Mouse (Mus musculus): ENCODE measurements around the gene Gm10100. TPM values are rescaled to one million over a fixed set of nuclear protein-coding genes. Genes with fewer than 3 reads are reported as not detected.
"Not testable (repeated sequence)": the region's sequence is repeated elsewhere in the genome, so short reads cannot be mapped to it uniquely, and the experiment has no call there.

The Gm10100 gene
- polyA plus RNA-seq, 1 experiment from 2014 or later: not detected

GRCm38 (mm10) chr10:77715507-77715906 lies 10.8 kb upstream of the Gm10100 start, which contains the start of gene Gm10142:
TSS of gene Gm10142 (plus strand) at chr10:77715807.
- 74% methylated on average over 1 of the region's 1 CpGs for WGBS
- Histone ChIP-seq H3K4me3 (no peak within 1 kb of the TSS), H3K9ac (no peak within 1 kb of the TSS), H3K36me3 (no peaks in the 10 kb centered on the region), H3K4me1 (replicated peaks) (no peaks in the 10 kb centered on the region), H3K4me2 (no peak within 1 kb of the TSS), H3K9me3 (peaks cover 7% of the 10 kb centered on the region; the same call in 1 of the 2 replicates), H3K27ac (no peak within 1 kb of the TSS), H3K27me3 (no peaks in the 10 kb centered on the region)
- ATAC-seq (ENCODE audit: low FRiP score): no peak

GRCm38 (mm10) chr10:77720299-77720698 lies 6.0 kb upstream of the Gm10100 start, which contains the start of gene Krtap12-1:
TSS of gene Krtap12-1 (plus strand) at chr10:77720599.
- not testable (repeated sequence) for H3K4me1 ChIP-seq (replicated peaks); H3K4me3 ChIP-seq; H3K4me2 ChIP-seq; H3K27ac ChIP-seq; ATAC-seq (ENCODE audit: low FRiP score); H3K9me3 ChIP-seq; H3K27me3 ChIP-seq; H3K36me3 ChIP-seq; H3K9ac ChIP-seq
- WGBS: 83% methylated on average over 1 of the region's 1 CpGs

- Histone ChIP-seq H3K9me3 (peaks cover 5% of the 10 kb centered on the region; the same call in 1 of the 2 replicates), H3K9ac (no peak overlapping the region), H3K4me2 (no peak overlapping the region), H3K4me1 (replicated peaks) (no peaks in the 10 kb centered on the region), H3K4me3 (no peak overlapping the region), H3K36me3 (no peaks in the 10 kb centered on the region), H3K27ac (no peak overlapping the region), H3K27me3 (no peaks in the 10 kb centered on the region)
- no peak for ATAC-seq (ENCODE audit: low FRiP score)
- WGBS: 76% methylated on average over 8 of the region's 8 CpGs
These were observed 1.4 kb upstream of the Gm10100 start for GRCm38 (mm10) chr10:77724855-77725254.

- Histone ChIP-seq H3K4me3 (no peak overlapping the region), H3K9ac (no peak overlapping the region), H3K27ac (no peak overlapping the region), H3K27me3 (no peaks in the 10 kb centered on the region), H3K36me3 (no peaks in the 10 kb centered on the region), H3K9me3 (no peaks in the 10 kb centered on the region), H3K4me1 (replicated peaks) (no peaks in the 10 kb centered on the region), H3K4me2 (no peak overlapping the region)
- no peak for ATAC-seq (ENCODE audit: low FRiP score)
- WGBS: 69% methylated on average over 4 of the region's 4 CpGs
These were observed 2.0 kb downstream of the Gm10100 start for GRCm38 (mm10) chr10:77728280-77728679.

- Histone ChIP-seq H3K4me3 (no peak overlapping the region), H3K9ac (no peak overlapping the region), H3K27me3 (no peaks in the 10 kb centered on the region), H3K4me1 (replicated peaks) (no peaks in the 10 kb centered on the region), H3K36me3 (no peaks in the 10 kb centered on the region), H3K4me2 (no peak overlapping the region), H3K27ac (no peak overlapping the region), H3K9me3 (no peaks in the 10 kb centered on the region)
- 63% methylated on average over 4 of the region's 4 CpGs for WGBS
- no peak for ATAC-seq (ENCODE audit: low FRiP score)
These were observed 3.0 kb downstream of the Gm10100 start for GRCm38 (mm10) chr10:77729241-77729640.

- Histone ChIP-seq H3K4me2 (no peak overlapping the region), H3K9ac (no peak overlapping the region), H3K36me3 (no peaks in the 10 kb centered on the region), H3K27me3 (no peaks in the 10 kb centered on the region), H3K4me1 (replicated peaks) (0 out of 2 replicates have a peak, but pooled peaks cover 6% of the 10 kb centered on the region), H3K4me3 (no peak overlapping the region), H3K9me3 (0 out of 2 replicates have a peak, but pooled peaks cover 6% of the 10 kb centered on the region), H3K27ac (no peak overlapping the region)
- WGBS: 85% methylated on average over 1 of the region's 1 CpGs
- no peak for ATAC-seq (ENCODE audit: low FRiP score)
These were observed 9.6 kb downstream of the Gm10100 start for GRCm38 (mm10) chr10:77735928-77736327.

- no peak overlapping the region for H3K4me3 ChIP-seq
- ATAC-seq (ENCODE audit: low FRiP score): no peak
- H3K4me1 ChIP-seq (replicated peaks): peaks cover 9% of the 10 kb centered on the region; the same call in 1 of the 2 replicates
- H3K27ac ChIP-seq: no peak overlapping the region
- no peaks in the 10 kb centered on the region for H3K36me3 ChIP-seq
- H3K27me3 ChIP-seq: no peaks in the 10 kb centered on the region
- no peak overlapping the region for H3K4me2 ChIP-seq
- 96% methylated on average over 4 of the region's 4 CpGs for WGBS
- no peak overlapping the region for H3K9ac ChIP-seq
- H3K9me3 ChIP-seq: 0 out of 2 replicates have a peak, but pooled peaks cover 6% of the 10 kb centered on the region
These were observed 12.6 kb downstream of the Gm10100 start for GRCm38 (mm10) chr10:77738929-77739328.

GRCm38 (mm10) chr10:77741924-77742688 lies 15.8 kb downstream of the Gm10100 start, which contains the start of gene Gm18596:
TSS of gene Gm18596 (minus strand) at chr10:77742638.
- H3K27ac ChIP-seq: 0 out of 2 replicates have a peak within 1 kb of the TSS, but pooled peaks have one; percentile 30
- not testable (repeated sequence) for H3K4me3 ChIP-seq; ATAC-seq (ENCODE audit: low FRiP score); H3K27me3 ChIP-seq; H3K9me3 ChIP-seq; H3K4me2 ChIP-seq; H3K36me3 ChIP-seq; H3K4me1 ChIP-seq (replicated peaks); H3K9ac ChIP-seq
- 51% methylated on average over 5 of the region's 5 CpGs for WGBS

GRCm38 (mm10) chr10:77750686-77751085 lies 24.4 kb downstream of the Gm10100 start:
- H3K4me1 ChIP-seq (replicated peaks); H3K4me3 ChIP-seq; H3K36me3 ChIP-seq; H3K4me2 ChIP-seq; ATAC-seq (ENCODE audit: low FRiP score); H3K9ac ChIP-seq; H3K27me3 ChIP-seq; H3K9me3 ChIP-seq; H3K27ac ChIP-seq: not testable (repeated sequence)
- WGBS: 86% methylated on average over 1 of the region's 1 CpGs

GRCm38 (mm10) chr10:77751254-77751653 lies 25.0 kb downstream of the Gm10100 start, which contains the start of gene Gm9736:
TSS of gene Gm9736 (minus strand) at chr10:77751354.
- H3K9ac ChIP-seq; H3K36me3 ChIP-seq; ATAC-seq (ENCODE audit: low FRiP score); H3K27ac ChIP-seq; H3K4me3 ChIP-seq; H3K4me2 ChIP-seq; H3K9me3 ChIP-seq; H3K4me1 ChIP-seq (replicated peaks); H3K27me3 ChIP-seq: not testable (repeated sequence)
- WGBS: 76% methylated on average over 1 of the region's 1 CpGs

GRCm38 (mm10) chr10:77752312-77752711 lies 26.0 kb downstream of the Gm10100 start:
- H3K27ac ChIP-seq; H3K27me3 ChIP-seq; H3K4me2 ChIP-seq; H3K4me3 ChIP-seq; H3K36me3 ChIP-seq; H3K9me3 ChIP-seq; ATAC-seq (ENCODE audit: low FRiP score); H3K9ac ChIP-seq; H3K4me1 ChIP-seq (replicated peaks): not testable (repeated sequence)
- 63% methylated on average over 3 of the region's 3 CpGs for WGBS

GRCm38 (mm10) chr10:77753448-77753847 lies 27.2 kb downstream of the Gm10100 start:
- Histone ChIP-seq H3K9me3 (no peaks in the 10 kb centered on the region), H3K36me3 (no peaks in the 10 kb centered on the region), H3K4me1 (replicated peaks) (no peaks in the 10 kb centered on the region), H3K27ac (no peak overlapping the region), H3K27me3 (no peaks in the 10 kb centered on the region), H3K9ac (no peak overlapping the region), H3K4me3 (no peak overlapping the region), H3K4me2 (no peak overlapping the region)
- no peak for ATAC-seq (ENCODE audit: low FRiP score)

- not testable (repeated sequence) for H3K36me3 ChIP-seq; ATAC-seq (ENCODE audit: low FRiP score); H3K27me3 ChIP-seq; H3K4me3 ChIP-seq; H3K9ac ChIP-seq; H3K4me2 ChIP-seq; H3K9me3 ChIP-seq; H3K4me1 ChIP-seq (replicated peaks); H3K27ac ChIP-seq
- no CpG with 5 or more reads among the region's 1 CpGs for WGBS
These were observed 33.3 kb downstream of the Gm10100 start, which contains the start of gene Gm3233 for GRCm38 (mm10) chr10:77759582-77759981. TSS of gene Gm3233 (minus strand) at chr10:77759682.
